Mouse (Mus musculus): ENCODE results near the gene Prkar2a. TPM values are rescaled to one million over a fixed set of nuclear protein-coding genes. Genes with fewer than 3 reads are reported as not detected.

Prkar2a gene
- 3.0 TPM for polyA plus RNA-seq (2017; shearing (Covaris generic))

GRCm38 (mm10) chr9:108689106-108689505, at the start of gene Prkar2a:
Gene Prkar2a (plus strand): TSS chr9:108689314.

GRCm38 (mm10) chr9:108648611-108649560, 40.2 kb upstream of the Prkar2a start, which contains the start of gene Arih2:
Gene Arih2 (minus strand): TSS chr9:108649386.

DNA sequence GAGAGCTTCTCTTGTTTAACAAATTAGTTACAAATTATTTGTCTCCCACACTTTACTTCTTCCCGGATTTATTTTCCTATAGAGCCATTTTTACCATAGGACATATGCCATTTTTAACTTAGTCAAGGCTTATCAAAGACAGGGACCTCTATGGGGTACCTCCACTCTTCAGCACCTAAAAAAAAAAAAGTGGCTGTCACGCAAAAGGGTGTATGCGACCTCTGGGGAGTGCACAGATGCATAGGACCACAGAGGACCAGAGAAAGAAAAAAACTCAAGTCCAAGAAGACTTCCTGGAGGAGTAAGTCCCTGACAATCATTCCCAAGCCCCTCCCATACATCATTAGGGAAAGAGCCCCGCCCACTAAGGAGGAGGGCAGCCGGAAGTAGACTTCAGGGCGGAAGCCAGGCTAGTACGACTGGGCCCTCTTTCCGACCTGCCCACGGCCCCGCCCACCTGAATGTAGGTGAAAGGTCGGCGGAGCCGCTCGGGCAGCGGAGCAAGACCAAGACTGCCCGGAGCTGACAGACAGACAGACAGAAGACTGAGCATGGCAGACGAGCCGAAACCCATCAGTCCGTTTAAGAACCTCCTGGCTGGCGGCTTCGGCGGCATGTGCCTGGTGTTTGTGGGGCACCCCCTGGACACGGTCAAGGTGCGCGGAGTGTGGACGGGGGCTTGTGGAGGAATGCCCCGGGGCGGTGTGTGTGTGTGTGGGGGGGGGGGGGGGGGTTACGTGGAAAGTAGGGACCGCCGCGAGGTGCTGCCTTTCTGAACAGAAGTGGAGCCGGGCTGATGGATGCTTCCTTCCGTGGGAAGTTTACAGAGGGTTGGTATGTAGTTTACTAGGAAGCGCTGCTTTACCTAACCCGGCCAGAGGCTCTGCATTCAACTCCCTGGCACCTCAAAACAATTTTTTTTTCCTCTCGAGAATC, 27.2 kb upstream of the Prkar2a start, which contains the start of gene Slc25a20:
Slc25a20 (plus strand) TSS at position 412 of the 936 bp plus-strand sequence.

DNA sequence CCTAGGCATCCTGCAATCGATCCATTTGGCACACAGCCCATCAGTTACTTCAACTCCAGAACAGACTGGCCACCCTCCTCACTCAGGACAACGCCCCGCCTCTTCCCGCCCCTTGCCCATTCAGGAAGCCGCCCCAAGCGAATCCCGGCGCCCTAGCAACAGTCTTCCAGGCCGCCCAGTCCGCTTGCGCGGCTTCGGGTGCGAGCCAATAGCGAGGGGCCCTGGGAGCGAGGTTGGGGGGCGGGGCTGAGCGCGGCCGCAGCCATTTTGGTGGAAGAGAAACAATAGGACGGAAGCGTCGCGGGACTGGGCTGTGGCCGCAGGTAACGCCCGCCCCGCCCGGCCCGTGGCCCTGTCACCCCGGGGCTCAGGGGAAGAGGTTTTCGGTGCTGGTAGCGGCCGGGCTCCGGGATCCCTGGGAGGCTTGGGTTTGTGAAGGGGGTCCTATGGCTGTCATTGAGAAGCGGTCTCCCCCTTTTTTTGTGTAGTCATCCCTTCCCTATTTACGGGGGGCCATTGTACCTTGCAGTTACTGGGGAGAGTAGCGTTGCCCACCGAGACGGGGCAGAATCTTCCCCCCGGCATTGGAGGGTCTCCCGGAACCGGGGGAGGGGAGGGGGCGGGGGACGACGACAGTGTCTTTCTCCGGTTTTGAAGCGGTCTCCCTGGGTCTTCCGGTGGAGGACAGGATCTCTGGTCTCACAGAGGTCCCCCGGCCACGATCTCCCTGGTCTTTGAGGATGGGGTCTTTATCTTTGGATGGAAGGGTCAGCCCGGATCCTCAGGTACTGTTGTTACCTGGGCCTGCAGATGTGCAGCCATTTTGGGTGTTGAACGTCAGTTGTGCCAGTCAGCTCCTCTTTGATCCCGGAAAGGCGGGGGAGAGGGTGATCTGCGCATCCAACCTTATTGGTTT, 94.7 kb downstream of the Prkar2a start, which contains the start of gene Ip6k2:
Ip6k2 (plus strand) TSS at position 249 of the 916 bp plus-strand sequence.

Other genes with a start within 250 kb of the Prkar2a start
- 56.3 TPM for gene Ccdc71, start 228.8 kb upstream of the Prkar2a start, polyA plus RNA-seq (2017; shearing (Covaris generic))
- gene Klhdc8b, start 227.7 kb upstream of the Prkar2a start, polyA plus RNA-seq (2017; shearing (Covaris generic)): 5.8 TPM
- 0.44 TPM for gene Lamb2, start 209.6 kb upstream of the Prkar2a start, polyA plus RNA-seq (2017; shearing (Covaris generic))
- gene Usp19, start 198.7 kb upstream of the Prkar2a start, polyA plus RNA-seq (2017; shearing (Covaris generic)): 185 TPM
- gene Qars, start 181.6 kb upstream of the Prkar2a start, polyA plus RNA-seq (2017; shearing (Covaris generic)): 106 TPM
- 160 TPM for gene Qrich1, start 172.5 kb upstream of the Prkar2a start, polyA plus RNA-seq (2017; shearing (Covaris generic))
- gene Impdh2, start 129.0 kb upstream of the Prkar2a start, polyA plus RNA-seq (2017; shearing (Covaris generic)): 107 TPM
- gene Ndufaf3, start 121.9 kb upstream of the Prkar2a start, polyA plus RNA-seq (2017; shearing (Covaris generic)): 73.7 TPM
- gene Dalrd3, start 119.4 kb upstream of the Prkar2a start, polyA plus RNA-seq (2017; shearing (Covaris generic)): 150 TPM
- 105 TPM for gene Wdr6, start 110.6 kb upstream of the Prkar2a start, polyA plus RNA-seq (2017; shearing (Covaris generic))
- 21.6 TPM for gene P4htm, start 91.6 kb upstream of the Prkar2a start, polyA plus RNA-seq (2017; shearing (Covaris generic))
- 96.5 TPM for gene Arih2, start 39.9 kb upstream of the Prkar2a start, polyA plus RNA-seq (2017; shearing (Covaris generic))
- 55.1 TPM for gene Slc25a20, start 27.2 kb upstream of the Prkar2a start, polyA plus RNA-seq (2017; shearing (Covaris generic))
- gene Ip6k2, start 94.5 kb downstream of the Prkar2a start, polyA plus RNA-seq (2017; shearing (Covaris generic)): 15.2 TPM
- gene Nckipsd, start 119.1 kb downstream of the Prkar2a start, polyA plus RNA-seq (2017; shearing (Covaris generic)): 7.7 TPM
- gene Celsr3, start 137.0 kb downstream of the Prkar2a start, polyA plus RNA-seq (2017; shearing (Covaris generic)): not detected
- 17.7 TPM for gene Slc26a6, start 164.0 kb downstream of the Prkar2a start, polyA plus RNA-seq (2017; shearing (Covaris generic))
- gene Tmem89, start 225.3 kb downstream of the Prkar2a start, polyA plus RNA-seq (2017; shearing (Covaris generic)): not detected
- gene Uqcrc1, start 247.3 kb downstream of the Prkar2a start, polyA plus RNA-seq (2017; shearing (Covaris generic)): 386 TPM

All from inflammation-experienced regulatory T-cells, adult 16 weeks (primary cell).